Mouse (Mus musculus): ENCODE results near the gene Stac3.

- TF ChIP-seq POLR2AphosphoS2 (IDR thresholded peaks at IDR 0.05; ENCODE audit: low read depth, low read length): no peak
- TF ChIP-seq CTCF (conservative IDR thresholded peaks at IDR 0.05 in 1 of 2, IDR thresholded peaks at IDR 0.05 in 1 of 2; ENCODE audit: low read depth in 2 of 2, low read length in 2 of 2): no peak
- no peak for TF ChIP-seq ZMIZ1 (IDR thresholded peaks at IDR 0.05; ENCODE audit: low read depth, low read length)
- TF ChIP-seq POLR2A (IDR thresholded peaks at IDR 0.05; ENCODE audit: low read depth, low read length): no peak
- no peak for TF ChIP-seq MAFK (IDR thresholded peaks at IDR 0.05; ENCODE audit: insufficient replicate concordance, low read length)
- no peak for TF ChIP-seq CHD2 (IDR thresholded peaks at IDR 0.05; ENCODE audit: low read length)
- TF ChIP-seq MYC (IDR thresholded peaks at IDR 0.05; ENCODE audit: low read depth, low read length): no peak
- no peak for TF ChIP-seq USF1 (IDR thresholded peaks at IDR 0.05; ENCODE audit: low read depth, low read length)
- TF ChIP-seq EP300 (IDR thresholded peaks at IDR 0.05; ENCODE audit: low read length): no peak
Measured at GRCm38 (mm10) chr10:127462411-127463096, 38.9 kb upstream of the Stac3 start.
